Mouse (Mus musculus) brain, embryonic 14.5 days (tissue): ENCODE measurements around the gene Cdk14.

Experiments
- CTCF ChIP-seq: fragments of 200-500 bp; IDR thresholded peaks from 2 replicates; pipeline ENCODE4 v1.5.1; 2012; ENCODE audit warnings: inconsistent platforms, mild to moderate bottlenecking, moderate library complexity, borderline replicate concordance; ENCODE audit not compliant: insufficient read depth, insufficient read length; ENCODE audit errors: extremely low read depth
- POLR2A ChIP-seq: fragments of 200-500 bp; IDR thresholded peaks from 2 replicates; pipeline ENCODE4 v1.6.1; 2012; ENCODE audit warnings: mild to moderate bottlenecking, inconsistent platforms, borderline replicate concordance; ENCODE audit not compliant: poor library complexity, insufficient read depth, insufficient read length, severe bottlenecking; ENCODE audit errors: extremely low read depth

- no peak for TF ChIP-seq CTCF
- TF ChIP-seq POLR2A = no peak
These were observed 387.3 kb downstream of the Cdk14 start for GRCm38 (mm10) chr5:5032847-5033246.
